Mouse (Mus musculus) heart, embryonic 12.5 days (tissue): Measurements from ENCODE around the gene Abca17. TPM values are rescaled to one million over a fixed set of nuclear protein-coding genes. Genes with fewer than 3 reads are reported as not detected.

Experiments
- microRNA-seq: library from miRNA; unstranded; fragments of <30 nt; microRNA quantifications from one replicate; pipeline ENCODE4, GENCODE M21; 2017
- polyA plus RNA-seq: library from polyadenylated mRNA; unstranded; fragments of >200 nt; fragmentation: Nextera tagmentation; extraction: Ambion mirVana; gene quantifications from 2 replicates; pipeline ENCODE4 v1.2.1, GENCODE M21; 2016

Abca17 gene
- polyA plus RNA-seq, 1 experiment from 2014 or later, result not detected

Small RNAs within 50 kb of the gene (microRNA-seq; reads per million reads assigned to microRNA genes)
- gene Gm24427 (not detected), gene Mir5134 (2.1 reads per million), gene Mir6965 (1.2 reads per million)

Other genes starting within 250 kb of the Abca17 start
- 46.9 and 48.6 TPM in 2 replicates for gene Pdpk1, start 200.1 kb downstream of the Abca17 start, polyA plus RNA-seq
- gene Amdhd2, start 187.3 kb downstream of the Abca17 start, polyA plus RNA-seq, result 28.1 and 28.8 TPM in 2 replicates
- 534 and 535 TPM in 2 replicates for gene Atp6v0c, start 181.4 kb downstream of the Abca17 start, polyA plus RNA-seq
- gene Tbc1d24, start 145.5 kb downstream of the Abca17 start, polyA plus RNA-seq, result 5.1 and 5.3 TPM in 2 replicates
- 2.0 and 2.6 TPM in 2 replicates for gene Ntn3, start 141.5 kb downstream of the Abca17 start, polyA plus RNA-seq
- 6.0 and 7.5 TPM in 2 replicates for gene Tedc2, start 130.2 kb downstream of the Abca17 start, polyA plus RNA-seq
- gene Ccnf, start 99.6 kb downstream of the Abca17 start, polyA plus RNA-seq, result 49.4 and 55.8 TPM in 2 replicates
- gene Abca3, start 882 bp upstream of the Abca17 start, polyA plus RNA-seq, result 9.4 and 9.7 TPM in 2 replicates
- gene Rnps1, start 63.5 kb upstream of the Abca17 start, polyA plus RNA-seq, result 246 and 247 TPM in 2 replicates
- gene Eci1, start 75.6 kb upstream of the Abca17 start, polyA plus RNA-seq, result 209 and 215 TPM in 2 replicates
- 2.3 and 2.4 TPM in 2 replicates for gene Dnase1l2, start 92.0 kb upstream of the Abca17 start, polyA plus RNA-seq
- gene E4f1, start 119.2 kb upstream of the Abca17 start, polyA plus RNA-seq, result 22.2 and 22.5 TPM in 2 replicates
- 71.9 and 73.7 TPM in 2 replicates for gene Pgp, start 119.3 kb upstream of the Abca17 start, polyA plus RNA-seq
- not detected in 2 replicates for gene Bricd5, start 122.8 kb upstream of the Abca17 start, polyA plus RNA-seq
- 17.8 and 20.5 TPM in 2 replicates for gene Mlst8, start 128.0 kb upstream of the Abca17 start, polyA plus RNA-seq
- 0.64 and 0.77 TPM in 2 replicates for gene Caskin1, start 137.5 kb upstream of the Abca17 start, polyA plus RNA-seq
- 71.8 and 81.4 TPM in 2 replicates for gene Traf7, start 176.9 kb upstream of the Abca17 start, polyA plus RNA-seq
- 1.2 TPM in 2 replicates for gene Rab26, start 183.1 kb upstream of the Abca17 start, polyA plus RNA-seq
- gene Pkd1, start 198.8 kb upstream of the Abca17 start, polyA plus RNA-seq, result 18.1 and 18.9 TPM in 2 replicates